Mouse (Mus musculus) lung, adult 2 months (tissue): ENCODE results near the gene Hsf5.

Experiments used
- CTCF ChIP-seq: fragments of 200-500 bp; IDR thresholded peaks from 2 replicates; pipeline ENCODE4 v1.5.1; 2011; ENCODE audit warnings: mild to moderate bottlenecking, low read length, control low read depth; ENCODE audit not compliant: insufficient read depth
- POLR2A ChIP-seq: fragments of 200-500 bp; IDR thresholded peaks from 2 replicates; pipeline ENCODE4 v1.6.1; 2011; ENCODE audit warnings: low read depth, mild to moderate bottlenecking, control low read depth, low read length, borderline replicate concordance; ENCODE audit errors: extremely low read depth

DNA sequence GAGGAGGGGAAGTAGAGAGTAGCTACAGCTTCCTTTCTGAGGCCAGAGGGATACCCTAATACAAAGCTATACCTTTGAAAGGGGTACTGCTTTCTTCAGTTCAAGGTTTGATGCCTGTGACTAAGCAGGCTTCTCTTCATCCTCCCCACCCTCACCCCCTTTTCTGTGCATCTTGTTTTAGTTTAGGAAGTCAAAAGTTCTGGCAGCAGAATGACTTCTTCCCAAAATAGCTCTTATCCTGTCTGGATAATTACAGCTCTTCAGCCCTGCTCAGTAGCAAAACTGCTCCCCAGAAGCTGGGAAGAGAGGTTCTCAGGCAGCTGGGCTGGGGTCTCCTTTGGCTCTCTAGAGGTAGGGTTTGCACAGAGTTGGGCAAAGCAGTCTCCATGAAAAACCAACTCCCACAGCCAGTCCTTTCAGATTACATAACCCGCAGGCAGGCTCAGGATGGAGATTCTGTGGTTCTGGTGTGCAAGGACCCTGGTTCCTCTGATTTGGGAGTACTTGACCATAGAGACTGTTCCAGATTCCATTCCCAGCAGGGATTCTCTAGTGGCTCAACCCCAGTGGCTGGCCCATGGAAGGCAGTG, 45.5 kb upstream of the Hsf5 start:
- TF ChIP-seq POLR2A (no peak), CTCF (no peak)
